ENCODE assay signal across 23 mouse cellular contexts in the genomic region with DNA sequence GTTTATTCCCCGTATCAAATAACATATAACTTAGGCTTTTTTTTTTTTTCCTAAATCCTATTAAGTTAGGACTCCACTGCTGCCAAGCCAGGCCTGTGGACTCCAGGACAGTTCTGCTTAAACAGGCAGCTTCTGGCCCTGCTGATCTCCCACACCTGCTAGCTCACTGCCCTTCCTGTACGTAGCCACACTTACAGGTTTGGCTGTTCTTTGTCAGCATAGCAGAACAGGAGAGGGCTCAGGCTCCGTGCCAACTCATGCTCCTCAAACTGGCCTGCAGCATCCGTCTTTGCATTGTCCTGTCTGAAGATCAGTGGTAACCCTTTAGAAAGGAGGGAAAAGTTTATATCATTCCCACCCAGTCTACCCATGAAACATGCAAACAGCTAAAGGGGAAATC.
DNase-seq lines count a peak whose midpoint lies in the region; ATAC-seq and TF ChIP-seq lines count a peak whose summit lies in the region.
"Had no signal": no experiment of that assay in that cellular context is flagged by ENCODE, and none has a peak within 500 bp of the region (broad histone marks: within the 10 kb centered on the region; RNA-seq: fewer than 3 reads in every experiment).

No protein-coding gene starts in this region.

- peaks cover 21% of the 10 kb centered on the region for H3K4me1 ChIP-seq in limb, embryonic 13.5 days
- H3K4me1 ChIP-seq in limb, embryonic 10.5 days, result peaks cover 8% of the 10 kb centered on the region
- H3K4me1 ChIP-seq: embryonic facial prominence, embryonic 12.5 days; forebrain, embryonic 12.5 days; forebrain, embryonic 15.5 days; hindbrain, embryonic 12.5 days; hindbrain, embryonic 15.5 days; intestine, embryonic 15.5 days had no signal

- no peak for TF ChIP-seq CTCF in gastrocnemius, adult 2 months (IDR thresholded peaks at IDR 0.05)

- WGBS in limb, embryonic 13.5 days, result 64% methylated on average over 4 of the region's 4 CpGs
- 90% methylated on average over 4 of the region's 4 CpGs for WGBS in limb, embryonic 10.5 days

- H3K4me3 ChIP-seq in gastrocnemius, adult 2 months, result no peak overlapping the region
- H3K4me3 ChIP-seq in limb, embryonic 13.5 days, result no peak overlapping the region
- H3K4me3 ChIP-seq in limb, embryonic 10.5 days, result no peak overlapping the region
- H3K4me3 ChIP-seq: embryonic facial prominence, embryonic 12.5 days; erythroblast, embryonic 14.5 days; forebrain, embryonic 12.5 days; forebrain, embryonic 15.5 days; hindbrain, embryonic 12.5 days; hindbrain, embryonic 15.5 days; intestine, embryonic 15.5 days had no signal

- no peak overlapping the region for H3K4me2 ChIP-seq in limb, embryonic 13.5 days (replicated peaks)
- H3K4me2 ChIP-seq: embryonic facial prominence, embryonic 12.5 days; forebrain, embryonic 12.5 days; forebrain, embryonic 15.5 days; heart, embryonic 11.5 days; hindbrain, embryonic 12.5 days; hindbrain, embryonic 15.5 days; intestine, embryonic 15.5 days had no signal

- H3K27ac ChIP-seq in gastrocnemius, adult 2 months, result peak overlapping the region; percentile 2; the same call in 1 of the 2 replicates
- H3K27ac ChIP-seq in limb, embryonic 13.5 days, result no peak overlapping the region
- H3K27ac ChIP-seq in limb, embryonic 10.5 days, result no peak overlapping the region
- H3K27ac ChIP-seq: embryonic facial prominence, embryonic 12.5 days; forebrain, embryonic 12.5 days; forebrain, embryonic 15.5 days; hindbrain, embryonic 12.5 days; hindbrain, embryonic 15.5 days; intestine, embryonic 15.5 days had no signal

- H3K27me3 ChIP-seq in limb, embryonic 13.5 days, result no peaks in the 10 kb centered on the region
- no peaks in the 10 kb centered on the region for H3K27me3 ChIP-seq in limb, embryonic 10.5 days (ENCODE audit: low read depth, poor library complexity, severe bottlenecking)
- H3K27me3 ChIP-seq: CH12.LX; embryonic facial prominence, embryonic 12.5 days; forebrain, embryonic 12.5 days; forebrain, embryonic 15.5 days; hindbrain, embryonic 12.5 days; hindbrain, embryonic 15.5 days; intestine, embryonic 15.5 days; Patski had no signal

- intact Hi-C loops in gastrocnemius, adult 2 months (cut with DNase I), result no loop called here

- no peaks in the 10 kb centered on the region for H3K9me3 ChIP-seq in limb, embryonic 13.5 days
- H3K9me3 ChIP-seq in limb, embryonic 10.5 days (replicated peaks), result no peaks in the 10 kb centered on the region
- H3K9me3 ChIP-seq: embryonic facial prominence, embryonic 12.5 days; forebrain, embryonic 12.5 days; forebrain, embryonic 15.5 days; G1E; hindbrain, embryonic 12.5 days; hindbrain, embryonic 15.5 days; intestine, embryonic 15.5 days had no signal

- peak; percentile 47 to 71 for DNase-seq in cerebellum, postnatal 25 days
- DNase-seq in cerebellum, adult 11-12 months, result no peak
- peak; percentile 24 for DNase-seq in gastrocnemius, adult 2 months
- no peak for DNase-seq in gastrocnemius, adult 18-20 months (ENCODE audit: low spot score)
- DNase-seq in limb, embryonic 10.5 days (ENCODE audit: low spot score), result no peak
- DNase-seq: adrenal gland, postnatal 10 days; adrenal gland, postnatal 36 days; B cell, adult 2 months; cerebellum, adult 8-10 months; gastrocnemius, postnatal 14 days; heart, adult 11 months had no signal

- ATAC-seq in limb, embryonic 13.5 days (ENCODE audit: low FRiP score, low read depth), result peak; percentile 40; the same call in 1 of the 2 replicates
- ATAC-seq: forebrain, embryonic 15.5 days; intestine, embryonic 15.5 days; Patski had no signal

- peaks cover 76% of the 10 kb centered on the region for H3K36me3 ChIP-seq in limb, embryonic 13.5 days
- H3K36me3 ChIP-seq in limb, embryonic 10.5 days, result peaks cover 76% of the 10 kb centered on the region

- H3K9ac ChIP-seq in limb, embryonic 13.5 days, result no peak overlapping the region
- H3K9ac ChIP-seq: embryonic facial prominence, embryonic 12.5 days; forebrain, embryonic 12.5 days; forebrain, embryonic 15.5 days; hindbrain, embryonic 12.5 days; hindbrain, embryonic 15.5 days; intestine, embryonic 15.5 days had no signal

Comparison
In these comparisons a context has a peak if more than half of its experiments do, and no peak if none do; other contexts are left out.
1. DNase-seq: peak in cerebellum, postnatal 25 days (2 of 2) and gastrocnemius, adult 2 months (single experiment); none in cerebellum, adult 11-12 months (single experiment), gastrocnemius, adult 18-20 months (single experiment) and limb, embryonic 10.5 days (single experiment).